Mouse (Mus musculus) adrenal gland, adult 10 weeks (tissue): Measurements from ENCODE around the gene Fam117b. TPM values are rescaled to one million over a fixed set of nuclear protein-coding genes. Genes with fewer than 3 reads are reported as not detected.

ENCODE experiments used
- polyA plus RNA-seq: library from polyadenylated mRNA; stranded (reverse); fragments of 350-450 nt; fragmentation: Illumina TruSeq; extraction: RNeasy Lipid Tissue Mini Kit (QIAGEN cat#74804); gene quantifications from one replicate; pipeline ENCODE4 v1.2.3, GENCODE M21; 2014; ENCODE audit warnings: low read depth, low replicate concordance

Fam117b gene
- 67.1 TPM for polyA plus RNA-seq

DNA sequence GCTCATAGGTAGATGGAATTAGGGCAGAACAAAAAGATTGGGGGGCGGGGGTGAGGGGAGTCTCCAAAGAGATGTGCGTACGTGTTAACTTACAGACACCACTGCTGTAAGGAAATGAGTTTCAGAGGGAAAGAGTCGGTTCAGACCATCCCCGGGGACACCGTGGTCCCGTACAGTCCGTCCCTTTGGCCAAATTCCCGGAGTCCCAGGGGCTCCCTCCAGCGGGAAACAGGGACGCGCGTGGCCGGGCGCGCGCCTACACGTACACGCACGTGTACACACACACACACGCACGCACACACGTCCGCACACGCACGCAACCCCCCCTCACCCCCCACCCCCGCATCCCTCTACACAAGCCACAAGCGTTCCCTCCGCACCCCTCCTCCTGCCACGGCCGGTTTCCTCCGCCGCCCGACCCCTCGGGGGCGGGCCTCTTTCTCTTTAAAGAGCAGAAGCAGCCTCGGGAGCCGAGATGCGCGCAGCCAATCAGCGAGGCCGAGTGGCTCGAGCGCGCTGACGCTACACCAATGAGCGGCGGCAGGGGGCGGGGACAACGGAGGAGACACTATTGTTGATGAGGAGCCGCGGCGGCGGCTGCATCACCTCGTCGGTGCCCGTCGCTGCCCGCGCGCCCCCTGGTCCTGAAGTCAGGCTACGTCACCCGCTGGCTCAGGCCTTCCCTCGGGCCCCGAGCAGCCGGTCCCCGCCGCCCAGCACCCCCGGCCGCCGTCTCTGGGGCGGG, at the start of gene Fam117b:
TSS of gene Fam117b (plus strand) at position 594 of the 745 bp plus-strand sequence.

Other genes with a start within 250 kb of the Fam117b start
- gene Sumo1, start 242.2 kb upstream of the Fam117b start, polyA plus RNA-seq: 827 TPM
- gene Nop58, start 228.0 kb upstream of the Fam117b start, polyA plus RNA-seq: 446 TPM
- gene Bmpr2, start 149.6 kb upstream of the Fam117b start, polyA plus RNA-seq: 181 TPM
- gene Ica1l, start 130.2 kb downstream of the Fam117b start, polyA plus RNA-seq: 1.7 TPM
- 16.7 TPM for gene Carf, start 185.2 kb downstream of the Fam117b start, polyA plus RNA-seq
- gene Wdr12, start 185.6 kb downstream of the Fam117b start, polyA plus RNA-seq: 26.2 TPM